Mouse (Mus musculus) forebrain, embryonic 13.5 days (tissue): ENCODE data around the gene Hist2h3c1. TPM values are rescaled to one million over a fixed set of nuclear protein-coding genes. Genes with fewer than 3 reads are reported as not detected.
"Not testable (repeated sequence)": the region's sequence is repeated elsewhere in the genome, so short reads cannot be mapped to it uniquely, and the experiment has no call there.

Experiments
- ATAC-seq: fragments of 200-750 bp; cut with Nextera tagmentation; 2 replicates; pipeline ENCODE4 v1.8.0; 2017
- H3K27ac ChIP-seq: fragments of 300-500 bp; sonication (generic); 2 replicates; pipeline ENCODE4 v1.5.1; 2015; ENCODE audit warnings: inconsistent platforms, mild to moderate bottlenecking, moderate library complexity
- H3K27me3 ChIP-seq: fragments of 300-500 bp; sonication (generic); 2 replicates; pipeline ENCODE4 v1.6.1; 2015; ENCODE audit warnings: mild to moderate bottlenecking, inconsistent platforms
- H3K36me3 ChIP-seq: fragments of 300-500 bp; sonication (generic); 2 replicates; pipeline ENCODE4 v1.6.1; 2015; ENCODE audit warnings: mild to moderate bottlenecking, inconsistent platforms; ENCODE audit not compliant: poor library complexity, severe bottlenecking
- H3K4me1 ChIP-seq: fragments of 300-500 bp; sonication (generic); 2 replicates; pipeline ENCODE4 v1.6.1; 2015; ENCODE audit warnings: inconsistent platforms
- H3K4me2 ChIP-seq: fragments of 300-500 bp; sonication (generic); 2 replicates; pipeline ENCODE4 v1.6.1; 2015; ENCODE audit warnings: inconsistent platforms, mild to moderate bottlenecking, moderate library complexity
- H3K4me3 ChIP-seq: fragments of 300-500 bp; sonication (generic); 2 replicates; pipeline ENCODE4 v1.5.1; 2015; ENCODE audit warnings: mild to moderate bottlenecking, inconsistent platforms
- H3K9ac ChIP-seq: fragments of 300-500 bp; sonication (generic); 2 replicates; pipeline ENCODE4 v1.6.1; 2015; ENCODE audit warnings: mild to moderate bottlenecking, inconsistent platforms
- H3K9me3 ChIP-seq: fragments of 300-500 bp; sonication (generic); replicated peaks from 2 replicates; pipeline ENCODE4 v1.6.1; 2016; ENCODE audit warnings: inconsistent platforms
- WGBS: fragments of 180-500 bp; shearing (Covaris S2); methylation state at CpG from one replicate; pipeline ENCODE4 v1.1.7; 2015; 5-methylcytosine and 5-hydroxymethylcytosine counted together
- polyA plus RNA-seq: library from polyadenylated mRNA; unstranded; fragments of >200 nt; fragmentation: Nextera tagmentation; extraction: Ambion mirVana; gene quantifications from 2 replicates; pipeline ENCODE4 v1.2.1, GENCODE M21; 2015

Gene Hist2h3c1
- polyA plus RNA-seq, 1 experiment from 2014 or later: 0.93 TPM

DNA sequence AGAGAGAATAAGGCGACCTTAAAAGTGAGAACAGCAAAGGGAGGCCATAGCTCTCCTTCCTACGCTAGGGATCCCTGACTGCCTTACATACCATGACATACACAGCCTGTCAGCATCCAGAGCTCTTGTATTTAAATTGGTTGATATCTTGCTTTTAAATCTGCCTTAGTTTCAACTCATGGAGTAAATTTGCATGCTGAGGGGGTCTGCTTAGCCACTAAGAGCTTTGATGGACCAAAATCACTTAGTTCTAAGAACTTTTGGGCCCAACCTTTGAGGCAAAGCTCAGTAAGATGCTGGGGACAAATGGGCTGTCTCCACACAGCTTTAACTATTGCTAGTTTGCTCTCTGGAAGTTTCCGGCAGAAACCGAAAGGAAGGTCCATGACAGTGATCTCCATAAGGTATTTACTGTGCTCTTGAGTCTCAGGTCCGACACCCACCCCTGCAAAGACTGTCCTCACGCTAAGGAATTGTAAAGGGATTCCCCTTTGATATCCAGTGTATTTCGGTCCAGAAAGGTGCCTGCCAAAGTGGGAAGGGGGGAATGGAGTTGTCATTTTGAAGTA lies 9.1 kb upstream of the Hist2h3c1 start:
- peaks cover 27% of the 10 kb centered on the region for H3K4me1 ChIP-seq
- 21% methylated on average over 7 of the region's 7 CpGs for WGBS
- H3K9me3 ChIP-seq: no peaks in the 10 kb centered on the region
- peak overlapping the region; percentile 81 for H3K27ac ChIP-seq
- H3K9ac ChIP-seq: peak overlapping the region; percentile 78
- no peak for ATAC-seq
- peak overlapping the region; percentile 48 for H3K4me3 ChIP-seq
- H3K27me3 ChIP-seq: no peaks in the 10 kb centered on the region
- H3K4me2 ChIP-seq: peak overlapping the region; percentile 64
- no peaks in the 10 kb centered on the region for H3K36me3 ChIP-seq

DNA sequence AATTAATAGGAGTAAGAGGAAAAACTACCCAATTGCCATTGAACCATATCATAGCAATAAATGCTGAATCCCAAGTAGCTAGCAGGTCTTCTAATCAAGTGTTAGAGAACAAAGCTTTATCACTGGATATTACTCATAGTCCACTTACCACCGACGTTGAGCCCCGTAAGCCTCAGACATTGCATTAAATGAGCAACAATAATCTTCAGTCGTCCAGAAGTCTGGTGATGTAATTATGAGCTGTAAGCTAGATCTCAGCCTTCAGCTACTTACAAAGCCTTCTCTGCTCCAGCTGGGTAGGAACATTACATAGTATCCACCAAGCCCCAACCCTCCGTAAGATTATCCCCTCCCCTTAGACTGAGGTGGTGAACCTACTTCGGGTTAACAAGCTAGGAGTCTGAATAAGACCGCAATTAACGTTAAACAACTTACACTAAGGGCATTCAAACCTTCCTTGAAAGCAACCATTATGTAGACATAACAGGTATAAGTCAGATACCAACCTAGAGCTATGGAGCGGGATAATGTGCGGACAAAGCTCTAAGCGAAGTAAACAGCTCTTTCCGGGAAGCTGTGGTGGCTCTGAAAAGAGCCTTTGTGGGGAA lies 8.5 kb upstream of the Hist2h3c1 start:
- Histone ChIP-seq H3K9me3 (no peaks in the 10 kb centered on the region), H3K27me3 (no peaks in the 10 kb centered on the region), H3K27ac (peak overlapping the region; percentile 81), H3K9ac (peak overlapping the region; percentile 78), H3K36me3 (no peaks in the 10 kb centered on the region), H3K4me2 (peak overlapping the region; percentile 64), H3K4me1 (peaks cover 27% of the 10 kb centered on the region), H3K4me3 (peak overlapping the region; percentile 48)
- under 1% methylated on average over 12 of the region's 12 CpGs for WGBS
- no peak for ATAC-seq

DNA sequence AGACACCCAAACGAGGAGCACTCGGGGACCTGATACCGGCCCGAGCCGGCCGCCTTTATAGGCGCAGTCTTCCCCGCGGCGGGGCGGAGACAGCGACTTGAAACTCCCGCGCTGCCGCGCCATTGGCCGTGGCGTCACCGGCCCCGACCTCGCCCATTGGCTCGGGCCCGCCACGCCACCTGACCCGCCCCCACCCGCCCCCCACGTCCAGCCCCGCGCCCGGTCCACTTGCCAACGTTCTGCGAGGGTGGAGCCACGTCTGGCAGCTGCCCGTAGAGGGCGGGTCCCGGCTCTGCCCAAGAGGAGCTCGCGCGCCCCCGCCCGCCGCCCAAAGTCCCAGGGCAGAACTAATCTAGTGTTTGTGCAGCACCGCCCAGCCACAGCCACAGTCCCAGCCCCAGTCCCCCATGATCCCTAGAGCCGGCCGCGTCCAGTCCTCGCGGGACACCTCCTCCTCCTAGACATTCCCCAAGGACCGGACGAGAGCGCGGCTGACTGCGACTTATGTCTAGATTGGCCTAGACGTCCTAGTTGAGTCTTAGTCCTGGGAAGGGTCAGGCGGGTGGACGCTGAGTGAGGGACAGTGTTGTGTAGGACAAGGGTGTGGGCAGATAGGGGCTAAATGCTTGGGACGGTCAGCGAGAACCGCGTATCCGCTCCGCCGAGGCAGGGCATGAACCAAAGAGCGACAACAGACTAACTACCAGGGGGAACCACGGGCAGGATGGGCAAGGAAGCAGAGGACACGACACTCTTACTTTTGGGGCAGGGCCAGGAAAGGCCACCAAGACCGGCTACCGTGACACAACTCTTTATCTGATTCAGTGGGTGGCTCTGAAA lies 7.3 kb upstream of the Hist2h3c1 start, which contains the start of gene Hist2h3c2:
Hist2h3c2 (minus strand) TSS at position 174 of the 840 bp plus-strand sequence.
- H3K4me2 ChIP-seq: peak within 1 kb of the TSS; percentile 64
- peak within 1 kb of the TSS; percentile 81 for H3K27ac ChIP-seq
- H3K9me3 ChIP-seq, H3K27me3 ChIP-seq, H3K36me3 ChIP-seq: not testable (repeated sequence)
- H3K4me3 ChIP-seq: peak within 1 kb of the TSS; percentile 48
- peaks cover 33% of the 10 kb centered on the region for H3K4me1 ChIP-seq
- WGBS: 0% methylated on average over 9 of the region's 68 CpGs
- peak; percentile 90 for ATAC-seq
- H3K9ac ChIP-seq: peak within 1 kb of the TSS; percentile 78

DNA sequence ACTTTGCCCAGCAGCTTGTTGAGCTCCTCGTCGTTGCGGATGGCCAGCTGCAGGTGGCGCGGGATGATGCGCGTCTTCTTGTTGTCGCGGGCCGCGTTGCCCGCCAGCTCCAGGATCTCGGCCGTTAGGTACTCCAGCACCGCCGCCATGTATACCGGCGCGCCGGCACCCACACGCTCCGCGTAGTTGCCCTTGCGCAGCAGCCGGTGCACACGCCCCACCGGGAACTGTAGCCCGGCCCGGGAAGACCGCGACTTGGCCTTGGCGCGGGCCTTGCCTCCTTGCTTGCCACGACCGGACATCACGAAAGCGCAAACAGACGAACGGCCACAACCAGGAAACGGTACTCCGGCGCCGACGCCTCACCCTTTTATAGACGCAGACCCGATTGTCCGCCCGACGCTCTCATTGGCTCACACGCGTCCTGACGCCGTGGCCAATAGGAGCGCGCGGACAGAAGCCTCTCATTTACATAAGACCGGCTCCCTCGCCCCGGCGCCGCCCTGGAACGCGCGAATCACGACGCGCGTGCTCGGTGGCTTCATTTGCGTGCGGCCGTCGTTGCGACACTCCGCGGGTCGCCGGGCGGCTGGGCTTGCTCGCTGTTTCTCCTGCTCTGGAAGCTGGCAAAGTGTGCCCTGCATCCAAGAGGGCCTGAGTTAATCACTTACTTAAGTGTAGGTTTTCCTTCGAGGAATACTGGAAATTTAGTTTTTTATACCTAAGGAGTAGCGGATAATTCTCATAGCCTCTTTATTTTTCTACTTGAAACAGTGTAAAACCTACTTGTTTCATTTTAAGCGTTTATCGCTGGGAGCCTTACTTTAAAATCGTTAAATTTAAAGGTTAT lies 6.3 kb upstream of the Hist2h3c1 start, which contains the start of gene Hist2h2aa2:
Hist2h2aa2 (minus strand) TSS at position 328 of the 850 bp plus-strand sequence.
- not testable (repeated sequence) for H3K27me3 ChIP-seq, H3K36me3 ChIP-seq, H3K9me3 ChIP-seq
- ATAC-seq: peak; percentile 87
- 3% methylated on average over 36 of the region's 85 CpGs for WGBS
- Histone ChIP-seq H3K27ac (peak within 1 kb of the TSS; percentile 81), H3K9ac (peak within 1 kb of the TSS; percentile 65), H3K4me3 (peak within 1 kb of the TSS; percentile 36), H3K4me1 (peaks cover 41% of the 10 kb centered on the region), H3K4me2 (peak within 1 kb of the TSS; percentile 51)

DNA sequence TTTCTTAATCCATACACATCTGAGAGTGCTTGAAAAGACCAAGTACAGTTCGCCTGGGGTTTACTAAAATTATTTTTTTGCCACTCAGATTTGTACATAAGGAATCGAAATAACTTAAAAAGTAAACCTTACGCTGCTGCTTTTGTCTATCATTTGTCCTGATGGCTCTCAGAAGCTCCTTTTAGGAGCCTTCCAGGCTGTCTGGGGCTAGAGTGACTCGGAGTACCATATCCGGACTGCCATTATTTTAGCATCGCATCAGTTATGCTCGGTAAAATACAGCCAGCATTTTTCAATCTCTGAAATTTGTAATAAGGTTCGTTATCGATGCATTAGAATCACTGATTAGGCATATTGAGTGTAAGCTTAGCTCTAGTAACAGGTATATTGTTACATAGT lies 5.7 kb upstream of the Hist2h3c1 start:
- Histone ChIP-seq H3K4me1 (peaks cover 41% of the 10 kb centered on the region), H3K4me2 (peak overlapping the region; percentile 49), H3K9me3 (no peaks in the 10 kb centered on the region), H3K4me3 (peak overlapping the region; percentile 20; the same call in 1 of the 2 replicates), H3K27ac (peak overlapping the region; percentile 81), H3K27me3 (no peaks in the 10 kb centered on the region), H3K9ac (peak overlapping the region; percentile 65), H3K36me3 (no peaks in the 10 kb centered on the region)
- no peak for ATAC-seq
- 72% methylated on average over 9 of the region's 9 CpGs for WGBS

DNA sequence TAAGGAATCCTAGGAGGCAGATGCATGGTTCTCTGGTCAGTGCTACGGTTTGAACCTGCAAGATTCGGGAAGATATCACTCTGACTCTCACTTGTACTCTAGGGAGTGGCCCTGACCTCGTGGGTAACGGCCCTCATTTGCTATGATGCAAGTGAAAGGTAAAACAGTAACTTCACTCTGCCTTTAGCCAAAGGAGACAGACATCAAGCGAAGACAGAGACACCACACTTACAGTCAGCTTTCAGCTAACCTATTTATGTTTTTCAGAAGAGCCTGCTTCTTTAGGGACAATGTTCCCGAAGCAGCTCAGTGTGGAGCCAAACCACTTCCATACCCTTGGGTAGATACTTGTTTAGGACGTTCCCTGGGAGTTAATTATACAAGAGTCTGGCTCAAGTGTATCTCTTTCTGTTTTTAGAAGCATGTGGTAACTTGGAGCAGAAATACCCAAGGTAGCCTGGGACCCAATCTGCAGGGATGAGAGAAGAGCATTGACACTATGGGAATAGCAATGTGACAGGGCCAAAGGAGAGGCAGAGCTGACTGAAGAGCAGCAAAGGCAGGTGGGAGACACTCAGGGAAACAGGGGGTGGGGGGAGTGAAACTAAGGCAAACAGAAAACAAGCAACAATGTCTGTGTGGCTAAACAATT lies 2.4 kb upstream of the Hist2h3c1 start:
- H3K9ac ChIP-seq: peak overlapping the region; percentile 79

DNA sequence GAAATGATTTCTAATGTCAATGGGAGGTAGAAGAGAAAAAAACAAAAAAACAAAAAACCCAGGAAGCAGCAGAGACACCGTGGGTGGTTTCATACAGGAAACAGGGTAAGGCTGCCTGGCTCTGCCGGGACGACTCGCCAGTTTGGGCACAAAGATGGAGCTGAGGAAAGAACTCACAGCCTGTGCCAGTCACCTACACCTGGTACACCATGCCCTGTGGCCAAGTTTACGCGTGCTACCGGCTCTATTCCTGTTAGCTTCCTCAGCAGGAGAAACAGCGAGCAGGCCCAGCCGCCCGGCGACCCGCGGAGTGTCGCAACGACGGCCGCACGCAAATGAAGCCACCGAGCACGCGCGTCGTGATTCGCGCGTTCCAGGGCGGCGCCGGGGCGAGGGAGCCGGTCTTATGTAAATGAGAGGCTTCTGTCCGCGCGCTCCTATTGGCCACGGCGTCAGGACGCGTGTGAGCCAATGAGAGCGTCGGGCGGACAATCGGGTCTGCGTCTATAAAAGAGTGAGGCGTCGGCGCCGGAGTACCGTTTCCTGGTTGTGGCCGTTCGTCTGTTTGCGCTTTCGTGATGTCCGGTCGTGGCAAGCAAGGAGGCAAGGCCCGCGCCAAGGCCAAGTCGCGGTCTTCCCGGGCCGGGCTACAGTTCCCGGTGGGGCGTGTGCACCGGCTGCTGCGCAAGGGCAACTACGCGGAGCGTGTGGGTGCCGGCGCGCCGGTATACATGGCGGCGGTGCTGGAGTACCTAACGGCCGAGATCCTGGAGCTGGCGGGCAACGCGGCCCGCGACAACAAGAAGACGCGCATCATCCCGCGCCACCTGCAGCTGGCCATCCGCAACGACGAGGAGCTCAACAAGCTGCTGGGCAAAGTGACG lies 1.2 kb upstream of the Hist2h3c1 start, which contains the start of gene Hist2h2aa1:
Hist2h2aa1 (plus strand) TSS at position 495 of the 884 bp plus-strand sequence.
- ATAC-seq: peak; percentile 91
- H3K27me3 ChIP-seq, H3K9me3 ChIP-seq, H3K36me3 ChIP-seq: not testable (repeated sequence)
- peaks cover 46% of the 10 kb centered on the region for H3K4me1 ChIP-seq
- H3K4me3 ChIP-seq: peak within 1 kb of the TSS; percentile 48
- H3K4me2 ChIP-seq: peak within 1 kb of the TSS; percentile 70
- peak within 1 kb of the TSS; percentile 96 for H3K27ac ChIP-seq
- peak within 1 kb of the TSS; percentile 79 for H3K9ac ChIP-seq
- under 1% methylated on average over 27 of the region's 88 CpGs for WGBS

More for the DNA sequence above, 2.4 kb upstream of the Hist2h3c1 start:
- Histone ChIP-seq H3K4me3 (no peak overlapping the region), H3K36me3 (no peaks in the 10 kb centered on the region), H3K27me3 (no peaks in the 10 kb centered on the region), H3K9me3 (no peaks in the 10 kb centered on the region), H3K4me2 (peak overlapping the region; percentile 70), H3K27ac (peak overlapping the region; percentile 96; the same call in 1 of the 2 replicates), H3K4me1 (peaks cover 41% of the 10 kb centered on the region)
- WGBS: 81% methylated on average over 7 of the region's 7 CpGs
- ATAC-seq: no peak

DNA sequence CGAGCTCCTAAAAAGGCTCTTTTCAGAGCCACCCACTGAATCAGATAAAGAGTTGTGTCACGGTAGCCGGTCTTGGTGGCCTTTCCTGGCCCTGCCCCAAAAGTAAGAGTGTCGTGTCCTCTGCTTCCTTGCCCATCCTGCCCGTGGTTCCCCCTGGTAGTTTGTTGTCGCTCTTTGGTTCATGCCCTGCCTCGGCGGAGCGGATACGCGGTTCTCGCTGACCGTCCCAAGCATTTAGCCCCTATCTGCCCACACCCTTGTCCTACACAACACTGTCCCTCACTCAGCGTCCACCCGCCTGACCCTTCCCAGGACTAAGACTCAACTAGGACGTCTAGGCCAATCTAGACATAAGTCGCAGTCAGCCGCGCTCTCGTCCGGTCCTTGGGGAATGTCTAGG lies 467 bp upstream of the Hist2h3c1 start:
- not testable (repeated sequence) for ATAC-seq, H3K27me3 ChIP-seq, H3K36me3 ChIP-seq, H3K9me3 ChIP-seq
- peak overlapping the region; percentile 80 for H3K27ac ChIP-seq
- WGBS: 0% methylated on average over 10 of the region's 21 CpGs
- peak overlapping the region; percentile 60; the same call in 1 of the 2 replicates for H3K9ac ChIP-seq
- H3K4me3 ChIP-seq: peak overlapping the region; percentile 38
- peaks cover 42% of the 10 kb centered on the region for H3K4me1 ChIP-seq
- peak overlapping the region; percentile 51 for H3K4me2 ChIP-seq

DNA sequence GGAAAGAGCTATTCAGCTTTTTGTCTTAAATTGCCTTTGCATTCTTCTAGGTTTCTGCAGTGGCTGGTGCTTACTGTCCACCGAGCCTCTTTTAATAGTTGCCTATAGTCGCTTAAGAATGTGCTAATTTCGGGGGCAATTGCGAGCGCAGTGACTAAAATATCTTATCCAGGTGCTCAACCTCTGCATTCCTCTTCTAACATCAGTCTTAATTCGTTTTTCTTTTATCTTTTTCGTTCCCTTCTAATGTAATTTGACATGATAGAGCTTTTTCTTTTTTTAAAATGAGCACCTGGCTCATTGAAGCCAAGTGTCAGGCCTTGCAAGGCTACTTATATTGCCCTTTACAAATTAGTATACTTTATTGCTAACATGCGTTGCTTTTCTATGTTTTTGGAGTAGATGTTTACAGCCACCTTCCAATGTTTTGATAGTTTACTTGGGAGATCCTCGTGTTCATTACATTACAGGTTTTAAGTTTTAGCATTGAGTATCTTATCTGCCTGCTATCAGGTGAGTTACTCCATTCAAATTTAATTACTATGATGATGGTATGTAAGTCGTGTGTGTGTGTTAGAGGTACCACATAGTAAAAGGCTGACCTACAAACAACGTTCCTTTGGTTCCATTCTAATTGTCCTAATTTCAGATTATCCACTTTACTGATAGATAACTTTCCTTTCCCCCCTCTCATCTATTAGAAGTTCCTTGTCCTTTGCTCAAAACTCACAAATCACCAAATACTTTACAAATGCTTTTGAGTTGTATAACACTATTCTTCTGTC lies 1.1 kb downstream of the Hist2h3c1 start:
- 2% methylated on average over 11 of the region's 11 CpGs for WGBS
- H3K4me2 ChIP-seq: peak overlapping the region; percentile 62
- H3K36me3 ChIP-seq: no peaks in the 10 kb centered on the region
- no peaks in the 10 kb centered on the region for H3K9me3 ChIP-seq
- peaks cover 39% of the 10 kb centered on the region for H3K4me1 ChIP-seq
- H3K27me3 ChIP-seq: no peaks in the 10 kb centered on the region
- peak overlapping the region; percentile 45 for H3K4me3 ChIP-seq
- no peak for ATAC-seq
- H3K27ac ChIP-seq: peak overlapping the region; percentile 71
- peak overlapping the region; percentile 73 for H3K9ac ChIP-seq
